Mouse (Mus musculus) kidney, postnatal 36 days (tissue): ENCODE data around the gene Hes6.

Source experiments
- DNase-seq, 2 experiments: peaks; one replicate each; pipeline ENCODE4 v3.0.0; 2021 to 2022; ENCODE audit warnings: mixed read lengths in 2 of 2

The Hes6 gene

GRCm38 (mm10) chr1:91413898-91414594 lies at the start of gene Hes6:
Gene Hes6 (minus strand): TSS chr1:91414038.
- DNase-seq: peak; percentile 69 to 83

DNA sequence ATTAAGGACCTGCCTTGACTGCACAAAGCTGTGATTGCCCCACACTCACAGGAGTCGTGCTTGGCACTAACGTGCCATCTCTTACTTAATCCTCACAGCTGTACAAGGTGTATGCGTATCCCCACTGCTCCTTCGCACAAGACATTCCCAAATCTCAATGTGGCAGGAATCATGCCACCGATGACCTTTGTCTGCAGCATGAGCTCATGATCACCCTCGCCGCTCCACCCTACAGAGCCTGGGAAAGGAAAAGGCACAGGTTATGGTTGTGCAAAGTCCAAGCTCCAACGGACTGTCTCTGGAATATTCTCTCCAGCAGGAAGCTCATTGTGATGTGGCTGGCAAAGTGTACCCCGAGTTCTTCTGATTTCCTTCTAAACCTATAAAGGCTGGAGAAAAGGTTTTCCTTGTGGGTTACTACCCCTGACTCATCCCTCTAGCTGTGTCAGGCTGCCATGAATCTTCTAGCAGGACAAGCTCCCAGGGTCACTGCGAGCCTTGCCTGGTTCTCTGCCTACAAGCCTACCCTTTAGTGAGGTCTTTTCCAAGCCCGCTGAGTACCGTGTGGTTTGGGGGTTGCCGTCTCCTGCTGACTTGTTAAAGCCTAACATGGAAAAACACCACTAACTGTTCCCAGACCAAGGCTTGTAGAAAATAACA lies 49.6 kb upstream of the Hes6 start:
- peak; percentile 68 to 76 for DNase-seq

DNA sequence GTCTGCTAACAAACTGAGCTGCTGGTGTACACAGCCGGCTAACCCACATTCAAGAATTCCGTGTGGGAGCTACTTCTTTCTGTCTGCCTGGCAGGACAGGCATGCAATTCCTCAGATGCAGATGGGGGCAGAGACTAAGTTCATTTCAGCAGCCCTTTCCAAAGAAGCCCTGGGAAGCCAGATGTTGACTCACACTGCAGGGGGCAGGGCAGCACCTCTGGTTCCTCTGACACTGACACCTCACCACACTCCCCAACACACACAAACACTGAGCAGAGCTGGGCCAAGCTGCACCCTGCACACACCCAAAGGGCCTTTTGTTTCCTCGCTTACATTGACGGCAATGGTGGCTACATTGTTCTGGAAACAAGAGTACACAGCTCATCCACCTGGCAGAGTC lies 46.7 kb upstream of the Hes6 start:
- peak in 1 of 2 experiments; percentile 27 for DNase-seq

GRCm38 (mm10) chr1:91460069-91460468 lies 46.2 kb upstream of the Hes6 start:
- peak in 1 of 2 experiments; percentile 21 for DNase-seq

DNA sequence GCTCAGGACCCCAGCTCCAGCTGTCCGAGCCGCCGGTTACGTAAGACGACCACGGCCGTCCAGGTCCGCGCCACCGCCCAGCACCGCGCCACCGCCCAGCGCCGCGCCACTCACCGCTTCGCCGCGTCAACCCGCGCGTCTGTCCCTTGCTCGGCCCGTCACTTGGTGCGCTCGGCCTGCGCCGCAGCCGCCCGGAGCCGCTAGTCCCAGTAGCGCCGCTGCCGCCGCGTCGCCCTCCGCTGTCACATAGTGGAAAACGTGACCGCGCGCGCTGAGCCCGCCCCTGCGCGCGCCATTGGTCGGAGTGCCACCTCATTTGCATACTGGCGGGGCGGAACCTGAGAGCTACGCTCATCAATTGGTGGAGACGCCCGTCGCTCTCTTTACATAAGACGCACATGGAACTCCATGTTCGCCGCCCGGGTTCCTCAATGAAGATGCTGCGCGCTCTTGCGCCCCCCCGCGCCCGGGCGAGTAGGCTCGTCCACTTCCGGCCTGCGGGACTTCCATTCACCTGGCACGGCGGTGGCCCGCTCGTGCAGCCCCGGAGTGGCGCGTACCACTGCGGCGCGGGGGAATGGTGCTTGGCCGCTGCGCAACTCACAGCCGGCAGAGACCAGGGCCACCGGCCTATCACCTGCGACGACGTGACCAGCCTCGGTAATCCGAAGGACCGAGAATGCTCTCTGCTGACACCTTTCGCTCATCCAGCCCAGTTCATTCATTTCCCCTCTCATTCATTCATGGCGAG lies 45.4 kb upstream of the Hes6 start, which contains the start of gene Per2:
Gene Per2, minus strand, starts transcription at position 266 of the 751 bp plus-strand sequence.
- peak; percentile 99 for DNase-seq

GRCm38 (mm10) chr1:91458223-91458861 lies 44.5 kb upstream of the Hes6 start:
- DNase-seq: peak; percentile 59 to 63

DNA sequence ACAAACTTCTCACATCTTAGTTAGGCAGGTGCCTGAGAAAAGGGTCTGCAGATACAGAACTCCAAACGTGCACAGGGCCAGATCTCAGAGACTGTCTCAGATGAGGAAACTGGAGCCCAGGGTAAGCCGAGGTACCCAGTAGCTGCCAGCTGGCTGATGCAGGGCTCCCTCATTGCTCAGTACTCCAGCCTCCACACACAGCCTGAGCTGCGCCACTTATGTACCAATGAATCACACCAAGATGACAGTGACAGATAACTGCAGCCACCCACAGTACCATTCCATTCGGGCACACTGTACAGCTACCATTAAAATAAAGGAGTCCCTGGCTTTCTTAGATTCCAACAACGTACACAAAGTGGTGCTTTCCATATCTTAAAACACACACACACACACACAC lies 43.9 kb upstream of the Hes6 start:
- no peak for DNase-seq

DNA sequence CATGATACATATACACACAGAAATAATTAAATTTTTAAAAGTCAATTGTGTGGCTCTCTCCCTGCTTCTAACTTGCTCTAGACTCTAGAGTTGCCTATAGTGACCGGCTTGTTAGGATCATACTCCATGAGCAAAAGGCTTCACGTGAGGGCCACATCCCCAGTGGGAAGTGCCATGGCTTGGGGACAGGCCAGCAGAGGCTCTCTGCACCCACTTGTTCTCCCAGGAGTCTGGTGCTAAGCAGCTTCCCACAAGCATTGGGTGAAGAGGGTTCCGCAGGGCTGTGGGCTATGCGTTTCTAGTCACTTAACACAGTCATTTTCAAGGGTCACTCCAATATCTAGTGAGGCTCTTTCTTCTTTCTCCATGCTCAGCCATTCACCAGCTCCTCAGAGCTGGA lies 43.3 kb upstream of the Hes6 start:
- no peak for DNase-seq

DNA sequence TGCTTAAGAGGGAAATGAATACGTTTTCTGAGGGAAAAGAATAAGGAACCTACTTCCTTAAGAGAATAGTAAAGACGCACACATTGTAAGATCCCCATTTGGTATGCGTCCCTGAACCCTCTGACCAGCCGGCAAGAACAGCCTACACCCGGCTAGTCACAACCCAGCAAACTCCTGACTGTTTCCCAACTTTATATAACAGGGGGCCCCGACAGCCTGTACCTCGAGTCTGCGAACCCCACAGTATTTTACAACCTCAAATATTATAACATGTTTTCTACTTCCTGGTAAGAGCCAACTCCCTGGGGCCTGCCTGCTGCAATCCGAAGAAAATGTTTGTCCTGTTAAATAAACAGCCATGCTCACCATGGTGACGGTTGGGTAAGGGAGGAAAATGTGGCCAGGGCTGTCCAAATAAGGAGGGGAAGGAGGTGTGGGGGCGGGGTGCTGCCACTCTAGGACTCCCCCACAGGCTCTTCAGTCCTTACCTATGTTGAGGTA lies 42.5 kb upstream of the Hes6 start:
- peak; percentile 77 to 84 for DNase-seq

- peak; percentile 90 to 93 for DNase-seq
These were observed 41.9 kb upstream of the Hes6 start for GRCm38 (mm10) chr1:91455661-91456161.

GRCm38 (mm10) chr1:91454927-91455326 lies 41.1 kb upstream of the Hes6 start:
- no peak for DNase-seq

GRCm38 (mm10) chr1:91454366-91454765 lies 40.5 kb upstream of the Hes6 start:
- peak; percentile 56 to 73 for DNase-seq

- DNase-seq: no peak
These were observed 40.1 kb upstream of the Hes6 start for GRCm38 (mm10) chr1:91453932-91454331.

DNA sequence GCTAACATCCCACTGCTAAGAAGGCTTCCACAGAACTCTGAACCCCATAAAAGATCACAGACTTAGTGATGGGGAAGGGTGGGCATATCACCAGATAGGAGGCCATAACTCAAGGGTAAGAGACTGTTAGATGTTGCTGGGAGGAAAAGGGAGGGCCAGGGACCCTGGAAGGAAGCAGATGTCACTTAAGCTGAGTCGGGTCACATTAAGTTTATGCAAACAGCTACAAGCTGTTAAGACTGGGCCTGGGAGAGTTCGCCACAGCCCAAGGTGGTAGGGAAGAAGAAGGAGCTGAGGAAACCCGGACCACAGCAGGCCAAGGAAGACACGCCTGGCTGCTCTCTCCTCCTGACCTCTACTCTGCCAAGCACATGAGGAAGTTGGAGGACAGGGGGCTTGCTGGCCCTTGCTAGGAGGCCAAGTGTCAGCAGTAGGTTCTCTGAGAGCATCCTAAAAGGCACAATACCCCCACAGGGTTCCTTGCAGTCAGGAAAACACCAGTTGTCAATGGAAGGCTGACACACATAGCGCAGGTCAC lies 37.8 kb upstream of the Hes6 start:
- peak in 1 of 2 experiments; percentile 62 for DNase-seq

GRCm38 (mm10) chr1:91450851-91451250 lies 37.0 kb upstream of the Hes6 start:
- DNase-seq: no peak

GRCm38 (mm10) chr1:91448688-91449087 lies 34.9 kb upstream of the Hes6 start:
- DNase-seq: no peak

DNA sequence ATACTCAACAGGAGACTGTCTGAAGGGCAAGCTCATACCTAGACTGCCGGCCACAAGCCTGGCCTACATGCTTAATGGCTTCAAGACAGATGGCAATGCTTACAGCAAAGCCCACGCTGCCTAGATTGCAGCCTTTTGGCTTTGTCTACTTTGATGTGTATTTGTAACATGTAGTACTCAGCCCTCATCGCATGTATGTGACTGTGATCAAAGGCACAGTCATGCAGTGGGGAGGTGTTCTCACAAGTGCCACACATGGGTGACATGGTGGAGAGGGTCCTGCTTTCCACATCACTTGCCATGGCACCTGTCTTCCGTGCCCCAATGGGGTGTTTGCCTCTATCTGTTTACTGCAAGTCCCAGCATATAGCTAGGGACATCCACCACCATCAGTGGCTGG lies 32.7 kb upstream of the Hes6 start:
- no peak for DNase-seq

DNA sequence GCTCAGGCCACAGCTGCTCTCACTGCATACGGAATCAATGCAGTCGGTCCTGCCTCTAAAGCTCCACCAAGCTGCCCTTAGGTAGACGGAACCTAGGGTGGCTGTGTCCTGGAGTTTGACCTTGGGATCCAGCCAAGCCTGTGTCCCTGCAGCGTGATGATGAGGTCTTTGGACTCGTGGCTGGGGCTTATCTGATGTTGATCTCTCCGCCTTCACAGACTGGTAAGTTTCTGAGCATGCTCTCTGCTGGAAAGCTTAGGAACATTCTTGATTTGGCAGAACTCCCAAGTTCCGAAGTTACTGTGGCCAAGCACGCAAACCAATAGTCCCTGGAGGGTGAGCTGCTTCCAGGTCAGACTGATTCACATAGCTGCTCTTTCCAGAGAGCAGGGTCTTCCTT lies 32.2 kb upstream of the Hes6 start:
- peak; percentile 92 to 97 for DNase-seq

DNA sequence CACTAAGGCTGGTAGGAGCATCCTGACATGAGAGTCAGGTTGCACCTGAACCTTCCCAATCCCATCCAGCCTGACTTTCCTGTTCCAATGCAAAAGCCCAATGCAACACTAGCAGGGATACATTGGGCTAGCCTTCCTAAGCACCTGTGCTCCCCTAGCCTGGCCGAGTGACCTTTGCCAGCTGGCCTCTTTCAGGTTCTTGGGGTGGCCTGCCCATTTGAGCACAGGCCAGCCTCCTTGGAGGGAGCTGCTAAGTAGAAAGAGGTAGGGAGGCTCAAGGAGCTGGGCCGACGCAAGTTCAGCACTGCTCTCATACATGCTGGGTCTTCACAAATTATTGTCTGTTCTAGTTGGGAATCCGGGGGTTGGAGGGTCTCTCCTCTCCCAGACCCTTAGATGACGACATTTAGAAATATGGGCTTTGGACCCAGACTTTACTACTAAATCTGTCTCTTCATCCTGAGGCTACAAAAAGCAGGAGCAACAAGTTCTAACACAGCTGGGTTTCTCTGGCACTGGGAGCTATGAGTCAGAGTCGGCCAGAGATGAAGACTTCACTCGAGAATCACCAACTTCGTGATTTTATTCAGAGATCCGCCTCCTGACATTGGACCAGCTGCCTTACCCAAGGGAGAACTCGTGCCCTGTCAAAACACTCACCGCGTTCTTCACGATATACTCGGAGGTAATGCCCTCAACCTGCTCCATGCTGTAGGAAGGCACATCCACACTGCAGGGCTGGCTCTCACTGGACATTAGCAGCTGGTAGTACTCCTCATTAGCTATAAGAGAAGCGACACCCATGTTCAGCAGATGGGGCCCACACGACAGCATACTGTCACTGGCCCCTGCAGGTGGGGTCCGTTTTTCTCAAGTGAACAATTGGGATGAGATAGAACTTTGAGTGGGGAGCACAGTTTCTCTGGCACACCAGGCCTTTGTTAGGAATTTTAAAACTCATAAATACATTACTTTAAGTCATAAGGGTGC lies 31.3 kb upstream of the Hes6 start:
- DNase-seq: no peak

- DNase-seq: peak; percentile 83 to 85
These were observed 28.6 kb upstream of the Hes6 start for GRCm38 (mm10) chr1:91442350-91442990.

DNA sequence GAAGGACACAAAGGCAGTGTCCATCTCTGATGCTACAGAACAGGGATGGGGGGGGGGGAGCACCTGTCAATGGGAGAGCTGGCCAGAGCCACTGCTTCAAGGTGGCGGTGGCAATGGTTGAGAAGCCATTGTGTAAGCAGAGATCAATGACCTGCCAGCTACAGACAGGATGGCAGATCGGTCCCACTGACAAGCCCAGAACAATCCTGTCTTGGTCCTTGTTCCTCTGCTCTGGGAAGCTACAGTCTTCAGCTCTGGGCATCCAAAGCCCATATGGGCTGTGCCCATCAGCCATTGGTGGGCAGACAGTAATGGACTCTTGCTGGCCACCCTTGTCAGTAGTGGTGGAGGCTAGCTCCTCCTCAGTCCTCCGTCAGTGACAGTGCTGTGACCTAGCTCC lies 28.0 kb upstream of the Hes6 start:
- no peak for DNase-seq
